Comparison of ENCODE assay signal across 8 mouse cellular contexts in the genomic region with DNA sequence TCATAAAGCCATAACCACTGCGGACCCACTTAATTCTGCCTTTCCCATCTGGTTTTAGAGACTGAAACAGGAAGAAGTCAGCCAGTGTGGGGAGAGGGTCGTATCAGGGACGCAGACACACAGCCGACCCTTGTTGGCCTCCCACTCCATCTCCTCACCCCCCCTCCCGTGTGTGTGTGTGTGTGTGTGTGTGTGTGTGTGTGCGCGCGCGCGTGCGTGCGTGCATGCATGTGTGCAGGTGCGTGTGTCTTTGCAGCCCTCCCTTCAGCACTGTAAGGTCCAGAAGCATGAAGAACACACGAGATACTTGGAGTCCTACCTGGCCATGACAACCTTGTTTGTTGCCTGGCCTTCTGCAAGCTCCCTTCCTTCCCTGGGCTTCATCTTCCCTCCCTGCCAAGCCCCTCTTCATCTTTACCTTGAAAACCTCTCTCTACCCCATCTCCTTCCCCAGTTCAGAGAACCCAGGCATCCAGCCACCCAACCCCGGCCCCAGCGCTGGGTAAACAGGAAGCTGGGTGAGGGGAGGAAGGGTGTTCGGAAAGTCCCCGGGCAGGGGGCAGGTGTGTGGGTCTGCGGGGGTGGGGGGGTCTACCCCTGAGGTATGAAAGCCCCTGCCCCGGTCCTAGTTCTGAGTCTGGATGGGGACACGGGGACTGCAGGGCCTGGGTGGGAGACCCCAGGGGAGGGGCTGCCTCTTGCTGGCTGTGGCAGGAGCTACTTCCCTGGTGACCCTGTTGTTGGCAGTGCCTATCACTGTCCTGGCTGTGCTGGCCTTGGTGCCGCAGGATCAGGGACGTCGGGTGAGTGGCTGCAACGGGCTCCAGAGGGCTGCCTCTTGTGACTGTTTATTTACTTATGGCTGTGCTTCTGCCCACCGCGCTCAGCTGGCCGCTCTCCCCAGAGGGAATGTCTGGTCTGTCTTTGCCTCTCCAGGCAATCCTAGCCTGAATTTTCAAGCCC. TPM values are rescaled to one million over a fixed set of nuclear protein-coding genes. Genes with fewer than 3 reads are reported as not detected.
A peak's percentile ranks its signal among the peaks of the same experiment; 100 is the strongest.
DNase-seq lines count a peak whose midpoint lies in the region; ATAC-seq and TF ChIP-seq lines count a peak whose summit lies in the region.

TSS of gene Ltb (plus strand) at position 559 of the 963 bp plus-strand sequence.

- no peaks in the 10 kb centered on the region for H3K36me3 ChIP-seq in kidney, adult 2 months (ENCODE audit: control insufficient read depth, insufficient read depth, low read length)
- no peaks in the 10 kb centered on the region for H3K36me3 ChIP-seq in forebrain, embryonic 11.5 days (ENCODE audit: control insufficient read depth, insufficient read depth, low read length)
- no peaks in the 10 kb centered on the region for H3K36me3 ChIP-seq in limb, embryonic 15.5 days
- H3K36me3 ChIP-seq in neural tube, embryonic 13.5 days, result no peaks in the 10 kb centered on the region

- no peaks in the 10 kb centered on the region for H3K4me1 ChIP-seq in kidney, adult 2 months (ENCODE audit: control insufficient read depth, insufficient read depth, low read length)
- peaks cover 3% of the 10 kb centered on the region; the same call in 1 of the 2 replicates for H3K4me1 ChIP-seq in forebrain, embryonic 11.5 days (replicated peaks; ENCODE audit: control insufficient read depth, insufficient read depth, low read length)
- peaks cover 22% of the 10 kb centered on the region for H3K4me1 ChIP-seq in limb, embryonic 15.5 days
- H3K4me1 ChIP-seq in neural tube, embryonic 13.5 days (replicated peaks), result peaks cover 19% of the 10 kb centered on the region

- intact Hi-C loops in gastrocnemius, postnatal 36 days (cut with DNase I), result loop anchor here (2.0 kb wide), 1 partner anchor 15 kb away; no protein-coding TSS in a partner anchor

- no peak within 1 kb of the TSS for H3K4me3 ChIP-seq in kidney, adult 2 months (ENCODE audit: insufficient read depth, low read depth, low read length)
- no peak within 1 kb of the TSS for H3K4me3 ChIP-seq in forebrain, embryonic 11.5 days (ENCODE audit: low read depth, low read length)
- H3K4me3 ChIP-seq in limb, embryonic 15.5 days, result peak within 1 kb of the TSS; percentile 46
- peak within 1 kb of the TSS; percentile 37; the same call in 1 of the 2 replicates for H3K4me3 ChIP-seq in neural tube, embryonic 13.5 days

- no peaks in the 10 kb centered on the region for H3K9me3 ChIP-seq in forebrain, embryonic 11.5 days (ENCODE audit: control insufficient read depth, low read length)
- no peaks in the 10 kb centered on the region for H3K9me3 ChIP-seq in limb, embryonic 15.5 days
- no peaks in the 10 kb centered on the region for H3K9me3 ChIP-seq in neural tube, embryonic 13.5 days

- no peak for TF ChIP-seq CTCF in kidney, adult 2 months (conservative IDR thresholded peaks at IDR 0.05; ENCODE audit: insufficient read depth, insufficient read length, low read depth, low read length)

- H3K27ac ChIP-seq in kidney, adult 2 months (ENCODE audit: insufficient read depth, low read depth, low read length), result no peak within 1 kb of the TSS
- H3K27ac ChIP-seq in forebrain, embryonic 11.5 days (ENCODE audit: low read depth, low read length), result no peak within 1 kb of the TSS
- H3K27ac ChIP-seq in limb, embryonic 15.5 days, result no peak within 1 kb of the TSS
- no peak within 1 kb of the TSS for H3K27ac ChIP-seq in neural tube, embryonic 13.5 days (replicated peaks)

- no peak for TF ChIP-seq POLR2A in kidney, adult 2 months (IDR thresholded peaks at IDR 0.05; ENCODE audit: low read depth, low read length)

- H3K9ac ChIP-seq in forebrain, embryonic 11.5 days (ENCODE audit: low read length), result no peak within 1 kb of the TSS; the same call in 1 of the 2 replicates
- no peak within 1 kb of the TSS for H3K9ac ChIP-seq in limb, embryonic 15.5 days
- H3K9ac ChIP-seq in neural tube, embryonic 13.5 days, result peak within 1 kb of the TSS; percentile 60; the same call in 1 of the 2 replicates

- 63% methylated on average over 28 of the region's 28 CpGs for WGBS in kidney, adult 2 months
- WGBS in forebrain, embryonic 11.5 days, result 80% methylated on average over 28 of the region's 28 CpGs
- WGBS in limb, embryonic 15.5 days, result 57% methylated on average over 28 of the region's 28 CpGs
- 73% methylated on average over 28 of the region's 28 CpGs for WGBS in neural tube, embryonic 13.5 days

- DNase-seq in kidney, adult 2 months, result no peak
- no peak for DNase-seq in kidney, postnatal 36 days
- no peak for DNase-seq in forebrain, embryonic 11.5 days (ENCODE audit: low spot score)
- no peak for DNase-seq in layer of hippocampus, adult 9-11 months
- DNase-seq in gastrocnemius, postnatal 36 days, result no peak
- DNase-seq in kidney, adult 8-10 months, result no peak

- H3K4me2 ChIP-seq in forebrain, embryonic 11.5 days (ENCODE audit: low read depth, low read length, severe bottlenecking), result peak within 1 kb of the TSS; percentile 59; the same call in 1 of the 2 replicates
- peak within 1 kb of the TSS; percentile 87 for H3K4me2 ChIP-seq in limb, embryonic 15.5 days
- peak within 1 kb of the TSS; percentile 67 for H3K4me2 ChIP-seq in neural tube, embryonic 13.5 days

- ATAC-seq in forebrain, embryonic 11.5 days (replicated peaks; ENCODE audit: low FRiP score), result no peak
- ATAC-seq in limb, embryonic 15.5 days (ENCODE audit: insufficient number of reproducible peaks, low FRiP score, low TSS enrichment, low read depth), result no peak
- no peak for ATAC-seq in neural tube, embryonic 13.5 days (ENCODE audit: low read depth)

- no peaks in the 10 kb centered on the region for H3K27me3 ChIP-seq in kidney, adult 2 months (replicated peaks; ENCODE audit: control insufficient read depth, insufficient read depth, low read length)
- H3K27me3 ChIP-seq in forebrain, embryonic 11.5 days (ENCODE audit: control insufficient read depth, insufficient read depth, low read length), result peaks cover 18% of the 10 kb centered on the region
- H3K27me3 ChIP-seq in limb, embryonic 15.5 days, result peaks cover 38% of the 10 kb centered on the region
- H3K27me3 ChIP-seq in neural tube, embryonic 13.5 days, result peaks cover 44% of the 10 kb centered on the region

RNA-seq across cellular contexts. Expression of gene Ltb, which starts in this region (rescaled TPM):
- polyA plus RNA-seq in kidney, adult 2 months (2012; rRNA removed), result 2.5 and 20.9 TPM in 2 replicates
- polyA plus RNA-seq in forebrain, embryonic 11.5 days (2014; fragmentation: Nextera tagmentation; extraction: Ambion mirVana), result 0.17 and 0.41 TPM in 2 replicates
- polyA plus RNA-seq in limb, embryonic 15.5 days (2015; fragmentation: Nextera tagmentation; extraction: Ambion mirVana), result 1.0 and 1.2 TPM in 2 replicates
- polyA plus RNA-seq in neural tube, embryonic 13.5 days (2015; fragmentation: Nextera tagmentation; extraction: Ambion mirVana), result 0.22 and 0.58 TPM in 2 replicates
- total RNA-seq in gastrocnemius, postnatal 36 days (2021), result under 1 TPM in 1 of 2 experiments, not detected in 1; 0.46 TPM

Comparison
In these comparisons a context has a peak if more than half of its experiments do, and no peak if none do; other contexts are left out.
1. H3K4me3 ChIP-seq: peak in limb, embryonic 15.5 days (single experiment) and neural tube, embryonic 13.5 days (single experiment); none in kidney, adult 2 months (single experiment) and forebrain, embryonic 11.5 days (single experiment).
2. Peak in every context shown above with its lines, with median percentiles within 50 percentile points of each other: H3K4me2 ChIP-seq.